18 mouse cellular contexts compared by ENCODE assay signal in genomic region chr10:17221495-17221894, GRCm38 (mm10).
DNase-seq lines count a peak whose midpoint lies in the region; ATAC-seq lines count a peak whose summit lies in the region.
"Had no signal": no experiment of that assay in that cellular context is flagged by ENCODE, and none has a peak within 500 bp of the region (broad histone marks: within the 10 kb centered on the region; RNA-seq: fewer than 3 reads in every experiment).

No protein-coding gene starts in this region.

- peak; percentile 20 to 84 for DNase-seq in adrenal gland, adult (ENCODE audit: inconsistent age in 2 of 2, low spot score in 1 of 2)
- no peak for DNase-seq in adrenal gland, postnatal 4 days (ENCODE audit: low spot score in 2 of 2)
- DNase-seq in thymus, postnatal 14 days = peak; percentile 9
- DNase-seq in thymus, postnatal 25 days = no peak
- no peak for DNase-seq in cerebellum, postnatal 10 days
- DNase-seq in lung, postnatal 10 days = no peak
- DNase-seq: cerebellum, adult 2 months; cerebellum, postnatal 36 days; gastrocnemius, postnatal 14 days; heart, adult 18-20 months; heart, postnatal 10 days; layer of hippocampus, adult 9-11 months; liver, embryonic 13.5 days; lung, embryonic 14.5 days; right cerebral cortex, postnatal 14 days; thymus, adult 2 months had no signal

- ATAC-seq in megakaryocyte, adult 5-6 weeks (ENCODE audit: poor library complexity, severe bottlenecking) = peak; percentile 90
- ATAC-seq: forebrain, embryonic 16.5 days had no signal

Comparison
In these comparisons a context has a peak if more than half of its experiments do, and no peak if none do; other contexts are left out.
1. DNase-seq: peak in adrenal gland, adult (2 of 2) and thymus, postnatal 14 days (single experiment); none in adrenal gland, postnatal 4 days (0 of 2), thymus, postnatal 25 days (single experiment), cerebellum, postnatal 10 days (0 of 2) and lung, postnatal 10 days (single experiment).